Mouse (Mus musculus): ENCODE results near the gene Bdh1. TPM values are rescaled to one million over a fixed set of nuclear protein-coding genes. Genes with fewer than 3 reads are reported as not detected.
"Not testable (repeated sequence)": the region's sequence is repeated elsewhere in the genome, so short reads cannot be mapped to it uniquely, and the experiment has no call there.

Gene Bdh1
- 3.1 and 4.9 TPM in 2 replicates for total RNA-seq (2017)

GRCm38 (mm10) chr16:31422000-31422399, at the start of gene Bdh1:
Gene Bdh1, plus strand, starts transcription at chr16:31422280.
- ATAC-seq (replicated peaks in 1 of 2; ENCODE audit: insufficient read depth in 1 of 2, low FRiP score in 2 of 2, low TSS enrichment in 1 of 2, low read depth in 1 of 2, poor library complexity in 2 of 2, severe bottlenecking in 2 of 2) = no peak

GRCm38 (mm10) chr16:31372316-31372715, 49.8 kb upstream of the Bdh1 start:
- not testable (repeated sequence) for ATAC-seq (replicated peaks in 1 of 2; ENCODE audit: insufficient read depth in 1 of 2, low FRiP score in 2 of 2, low TSS enrichment in 1 of 2, low read depth in 1 of 2, poor library complexity in 2 of 2, severe bottlenecking in 2 of 2)

GRCm38 (mm10) chr16:31375877-31376582, 46.0 kb upstream of the Bdh1 start:
- ATAC-seq (replicated peaks in 1 of 2; ENCODE audit: insufficient read depth in 1 of 2, low FRiP score in 2 of 2, low TSS enrichment in 1 of 2, low read depth in 1 of 2, poor library complexity in 2 of 2, severe bottlenecking in 2 of 2) = not testable (repeated sequence)

GRCm38 (mm10) chr16:31388269-31388668, 33.8 kb upstream of the Bdh1 start:
- ATAC-seq (replicated peaks in 1 of 2; ENCODE audit: insufficient read depth in 1 of 2, low FRiP score in 2 of 2, low TSS enrichment in 1 of 2, low read depth in 1 of 2, poor library complexity in 2 of 2, severe bottlenecking in 2 of 2) = not testable (repeated sequence)

- ATAC-seq (replicated peaks in 1 of 2; ENCODE audit: insufficient read depth in 1 of 2, low FRiP score in 2 of 2, low TSS enrichment in 1 of 2, low read depth in 1 of 2, poor library complexity in 2 of 2, severe bottlenecking in 2 of 2) = no peak
Measured at GRCm38 (mm10) chr16:31399231-31399630, 22.8 kb upstream of the Bdh1 start.

- ATAC-seq (replicated peaks in 1 of 2; ENCODE audit: insufficient read depth in 1 of 2, low FRiP score in 2 of 2, low TSS enrichment in 1 of 2, low read depth in 1 of 2, poor library complexity in 2 of 2, severe bottlenecking in 2 of 2) = no peak
Measured at GRCm38 (mm10) chr16:31400908-31401692, 21.0 kb upstream of the Bdh1 start.

GRCm38 (mm10) chr16:31402096-31402495, 20.0 kb upstream of the Bdh1 start:
- ATAC-seq (replicated peaks in 1 of 2; ENCODE audit: insufficient read depth in 1 of 2, low FRiP score in 2 of 2, low TSS enrichment in 1 of 2, low read depth in 1 of 2, poor library complexity in 2 of 2, severe bottlenecking in 2 of 2) = no peak; a peak in 1 of 4 replicates

- no peak for ATAC-seq (replicated peaks in 1 of 2; ENCODE audit: insufficient read depth in 1 of 2, low FRiP score in 2 of 2, low TSS enrichment in 1 of 2, low read depth in 1 of 2, poor library complexity in 2 of 2, severe bottlenecking in 2 of 2)
Measured at GRCm38 (mm10) chr16:31403971-31404370, 18.1 kb upstream of the Bdh1 start.

GRCm38 (mm10) chr16:31405040-31405439, 17.0 kb upstream of the Bdh1 start:
- ATAC-seq (replicated peaks in 1 of 2; ENCODE audit: insufficient read depth in 1 of 2, low FRiP score in 2 of 2, low TSS enrichment in 1 of 2, low read depth in 1 of 2, poor library complexity in 2 of 2, severe bottlenecking in 2 of 2) = no peak

- ATAC-seq (replicated peaks in 1 of 2; ENCODE audit: insufficient read depth in 1 of 2, low FRiP score in 2 of 2, low TSS enrichment in 1 of 2, low read depth in 1 of 2, poor library complexity in 2 of 2, severe bottlenecking in 2 of 2) = no peak
Measured at GRCm38 (mm10) chr16:31407872-31408271, 14.2 kb upstream of the Bdh1 start.

GRCm38 (mm10) chr16:31410969-31411368, 11.1 kb upstream of the Bdh1 start:
- no peak for ATAC-seq (replicated peaks in 1 of 2; ENCODE audit: insufficient read depth in 1 of 2, low FRiP score in 2 of 2, low TSS enrichment in 1 of 2, low read depth in 1 of 2, poor library complexity in 2 of 2, severe bottlenecking in 2 of 2)

- ATAC-seq (replicated peaks in 1 of 2; ENCODE audit: insufficient read depth in 1 of 2, low FRiP score in 2 of 2, low TSS enrichment in 1 of 2, low read depth in 1 of 2, poor library complexity in 2 of 2, severe bottlenecking in 2 of 2) = no peak
Measured at GRCm38 (mm10) chr16:31412321-31412720, 9.8 kb upstream of the Bdh1 start.

- no peak for ATAC-seq (replicated peaks in 1 of 2; ENCODE audit: insufficient read depth in 1 of 2, low FRiP score in 2 of 2, low TSS enrichment in 1 of 2, low read depth in 1 of 2, poor library complexity in 2 of 2, severe bottlenecking in 2 of 2)
Measured at GRCm38 (mm10) chr16:31413777-31414176, 8.3 kb upstream of the Bdh1 start.

- no peak for ATAC-seq (replicated peaks in 1 of 2; ENCODE audit: insufficient read depth in 1 of 2, low FRiP score in 2 of 2, low TSS enrichment in 1 of 2, low read depth in 1 of 2, poor library complexity in 2 of 2, severe bottlenecking in 2 of 2)
Measured at GRCm38 (mm10) chr16:31415885-31416450, 6.1 kb upstream of the Bdh1 start.

- no peak for ATAC-seq (replicated peaks in 1 of 2; ENCODE audit: insufficient read depth in 1 of 2, low FRiP score in 2 of 2, low TSS enrichment in 1 of 2, low read depth in 1 of 2, poor library complexity in 2 of 2, severe bottlenecking in 2 of 2)
Measured at GRCm38 (mm10) chr16:31418704-31419103, 3.4 kb upstream of the Bdh1 start.

- ATAC-seq (replicated peaks in 1 of 2; ENCODE audit: insufficient read depth in 1 of 2, low FRiP score in 2 of 2, low TSS enrichment in 1 of 2, low read depth in 1 of 2, poor library complexity in 2 of 2, severe bottlenecking in 2 of 2) = no peak
Measured at GRCm38 (mm10) chr16:31419457-31419856, 2.6 kb upstream of the Bdh1 start.

- ATAC-seq (replicated peaks in 1 of 2; ENCODE audit: insufficient read depth in 1 of 2, low FRiP score in 2 of 2, low TSS enrichment in 1 of 2, low read depth in 1 of 2, poor library complexity in 2 of 2, severe bottlenecking in 2 of 2) = no peak
Measured at GRCm38 (mm10) chr16:31422722-31423121, 642 bp downstream of the Bdh1 start.

- no peak for ATAC-seq (replicated peaks in 1 of 2; ENCODE audit: insufficient read depth in 1 of 2, low FRiP score in 2 of 2, low TSS enrichment in 1 of 2, low read depth in 1 of 2, poor library complexity in 2 of 2, severe bottlenecking in 2 of 2)
Measured at GRCm38 (mm10) chr16:31423368-31423767, 1.3 kb downstream of the Bdh1 start.

Measured in hematopoietic stem cell, adult 5-6 weeks (primary cell).